Mouse (Mus musculus): ENCODE data around the gene Pom121l2. TPM values are rescaled to one million over a fixed set of nuclear protein-coding genes. Genes with fewer than 3 reads are reported as not detected.

The Pom121l2 gene
- polyA plus RNA-seq, 1 experiment from 2014 or later = 0.29 TPM

DNA sequence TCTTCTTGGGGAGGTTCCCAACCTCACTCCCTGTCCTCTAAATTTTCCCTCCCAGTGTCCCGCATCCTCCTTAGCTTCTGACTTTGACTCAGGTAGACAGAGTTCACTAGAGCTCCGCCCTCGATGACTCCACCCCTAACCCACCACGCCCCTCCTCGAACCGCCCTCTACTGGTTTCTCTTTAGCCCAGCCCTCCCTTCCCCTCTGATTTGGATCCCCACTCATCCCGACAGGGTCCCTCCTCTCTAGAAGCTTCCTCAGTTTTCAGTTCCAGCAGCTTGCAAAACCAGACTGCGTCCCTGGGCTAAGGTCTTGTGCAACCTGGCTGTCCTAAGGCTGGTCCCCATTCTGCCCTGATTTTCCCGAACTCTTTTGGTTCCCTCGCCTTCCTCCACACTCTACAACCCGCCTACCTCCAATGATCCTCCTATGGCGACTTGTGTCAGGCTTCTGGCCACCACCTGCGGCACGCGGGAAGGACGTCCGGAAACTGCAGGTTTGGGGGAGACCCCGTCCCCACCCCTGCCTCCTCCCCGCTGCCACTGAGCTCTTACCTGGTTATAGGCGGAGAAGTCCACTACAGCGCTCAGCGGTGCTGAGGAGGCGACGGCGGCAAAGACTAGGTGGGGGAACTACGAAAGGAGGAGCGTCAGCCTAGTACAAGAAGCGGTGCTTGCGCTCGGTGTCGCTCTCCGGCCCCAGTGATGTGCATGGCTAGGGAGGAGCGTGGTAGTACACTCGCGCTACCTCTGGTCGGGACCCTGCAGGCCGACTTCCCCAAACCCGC is 25.5 kb downstream of the Pom121l2 start:
- Histone ChIP-seq H3K4me1 (peaks cover 21% of the 10 kb centered on the region), H3K36me3 (no peaks in the 10 kb centered on the region), H3K27me3 (peaks cover 96% of the 10 kb centered on the region), H3K9me3 (replicated peaks) (no peaks in the 10 kb centered on the region), H3K4me2 (replicated peaks) (peak overlapping the region; percentile 99), H3K9ac (peak overlapping the region; percentile 31; the same call in 1 of the 2 replicates), H3K4me3 (replicated peaks) (peak overlapping the region; percentile 56), H3K27ac (replicated peaks) (no peak overlapping the region)
- ATAC-seq (ENCODE audit: insufficient number of reproducible peaks, low FRiP score, low TSS enrichment, low read depth) = peak; percentile 80
- WGBS = under 1% methylated on average over 38 of the region's 38 CpGs

DNA sequence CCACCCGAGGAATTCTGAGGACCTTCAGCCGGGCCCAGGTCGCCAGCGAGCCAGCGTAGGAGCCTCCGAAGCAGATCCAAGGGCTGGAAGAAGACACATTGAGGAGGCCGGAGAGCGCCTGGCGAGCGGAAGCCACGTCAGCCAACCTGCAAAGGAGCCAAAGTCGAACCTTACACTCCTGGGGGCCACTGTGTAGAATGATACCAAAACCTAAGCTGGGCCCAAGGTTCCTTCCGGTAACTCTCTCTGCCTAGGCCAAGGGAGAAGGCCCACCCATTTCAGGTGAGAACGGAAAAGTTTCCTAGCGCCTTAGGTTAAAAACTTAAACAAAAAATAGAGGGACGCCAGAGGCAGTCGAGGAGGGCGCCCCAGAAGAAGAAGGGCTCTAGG is 26.1 kb downstream of the Pom121l2 start:
- 3% methylated on average over 18 of the region's 18 CpGs for WGBS
- Histone ChIP-seq H3K4me2 (replicated peaks) (peak overlapping the region; percentile 99), H3K4me1 (peaks cover 21% of the 10 kb centered on the region), H3K9me3 (replicated peaks) (no peaks in the 10 kb centered on the region), H3K36me3 (no peaks in the 10 kb centered on the region), H3K4me3 (replicated peaks) (peak overlapping the region; percentile 56), H3K27me3 (peaks cover 93% of the 10 kb centered on the region), H3K9ac (no peak overlapping the region), H3K27ac (replicated peaks) (no peak overlapping the region)
- no peak for ATAC-seq (ENCODE audit: insufficient number of reproducible peaks, low FRiP score, low TSS enrichment, low read depth)

DNA sequence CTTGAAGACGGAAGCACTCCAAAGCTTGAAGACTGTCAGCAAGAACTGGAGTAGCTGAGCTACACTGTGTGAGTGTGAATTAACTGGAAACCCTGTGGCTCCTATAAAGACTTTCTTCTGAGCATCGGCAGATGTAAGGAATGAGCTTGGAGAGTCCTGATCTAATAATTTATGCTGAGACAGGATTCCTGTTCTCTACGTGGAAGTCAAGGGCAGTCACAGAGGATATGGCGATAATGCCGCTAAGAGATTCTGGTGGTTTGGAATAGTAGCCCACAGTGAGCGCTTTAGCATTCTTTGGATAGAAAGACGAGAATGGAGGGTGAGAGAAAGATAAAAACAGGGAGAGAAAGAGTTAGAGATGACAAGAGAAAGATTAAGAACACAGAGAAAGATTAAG is 26.9 kb downstream of the Pom121l2 start:
- no peak overlapping the region for H3K9ac ChIP-seq
- no peak overlapping the region for H3K4me3 ChIP-seq (replicated peaks)
- H3K27ac ChIP-seq (replicated peaks) = no peak overlapping the region
- peaks cover 92% of the 10 kb centered on the region for H3K27me3 ChIP-seq
- peaks cover 21% of the 10 kb centered on the region for H3K4me1 ChIP-seq
- H3K4me2 ChIP-seq (replicated peaks) = no peak overlapping the region
- no peaks in the 10 kb centered on the region for H3K9me3 ChIP-seq (replicated peaks)
- H3K36me3 ChIP-seq = no peaks in the 10 kb centered on the region
- ATAC-seq (ENCODE audit: insufficient number of reproducible peaks, low FRiP score, low TSS enrichment, low read depth) = no peak
- 47% methylated on average over 7 of the region's 7 CpGs for WGBS

DNA sequence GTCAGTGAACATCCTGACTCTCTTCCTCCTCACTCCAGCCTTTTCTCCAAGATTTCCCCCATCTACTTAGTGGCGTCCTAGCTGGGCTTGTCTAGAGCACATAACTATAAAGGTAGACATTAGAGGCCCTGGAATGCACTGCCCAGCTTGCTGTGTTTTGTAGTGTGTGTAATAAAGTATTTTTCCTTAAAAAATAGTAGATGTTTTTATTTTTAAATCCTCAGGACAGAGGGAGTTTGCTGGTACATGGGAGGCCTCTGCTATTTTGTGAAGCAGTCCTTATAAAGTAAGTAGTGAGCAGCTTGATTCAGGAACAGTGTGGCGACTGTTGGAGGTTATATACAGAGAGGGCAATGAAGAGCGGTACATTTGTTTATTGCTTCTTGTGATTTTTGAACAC is 27.7 kb downstream of the Pom121l2 start:
- WGBS = 74% methylated on average over 3 of the region's 3 CpGs
- ATAC-seq (ENCODE audit: insufficient number of reproducible peaks, low FRiP score, low TSS enrichment, low read depth) = no peak
- H3K4me2 ChIP-seq (replicated peaks) = no peak overlapping the region
- H3K4me3 ChIP-seq (replicated peaks) = no peak overlapping the region
- H3K9ac ChIP-seq = no peak overlapping the region
- H3K9me3 ChIP-seq (replicated peaks) = no peaks in the 10 kb centered on the region
- peaks cover 89% of the 10 kb centered on the region for H3K27me3 ChIP-seq
- no peak overlapping the region for H3K27ac ChIP-seq (replicated peaks)
- H3K36me3 ChIP-seq = no peaks in the 10 kb centered on the region
- peaks cover 21% of the 10 kb centered on the region for H3K4me1 ChIP-seq

DNA sequence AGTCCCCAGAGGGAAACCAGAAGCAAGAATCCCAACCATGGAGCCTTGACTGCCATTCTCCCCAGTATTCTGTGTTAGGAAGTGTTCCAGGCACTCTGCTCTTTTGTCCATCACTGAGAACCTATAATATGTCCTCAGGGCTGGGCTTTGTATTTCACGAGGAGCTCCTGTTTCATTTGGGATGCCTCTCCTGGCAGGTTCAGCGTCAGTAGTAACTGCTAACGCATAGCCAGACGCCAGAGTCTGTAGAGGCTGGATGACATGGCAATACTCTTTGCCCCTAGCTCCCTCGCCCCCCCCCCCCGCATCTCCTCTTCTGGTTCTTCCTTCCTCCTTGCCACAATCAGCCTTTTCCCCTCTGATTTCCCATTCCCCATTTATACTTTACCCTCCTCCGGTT is 28.6 kb downstream of the Pom121l2 start, which contains the start of gene Prss16:
Prss16 (minus strand) TSS at position 101 of the 400 bp plus-strand sequence.
- H3K4me2 ChIP-seq (replicated peaks) = no peak within 1 kb of the TSS
- H3K27ac ChIP-seq (replicated peaks) = no peak within 1 kb of the TSS
- H3K4me1 ChIP-seq = peaks cover 25% of the 10 kb centered on the region
- no peaks in the 10 kb centered on the region for H3K36me3 ChIP-seq
- no peaks in the 10 kb centered on the region for H3K9me3 ChIP-seq (replicated peaks)
- no peak within 1 kb of the TSS for H3K9ac ChIP-seq
- ATAC-seq (ENCODE audit: insufficient number of reproducible peaks, low FRiP score, low TSS enrichment, low read depth) = no peak
- H3K27me3 ChIP-seq = peaks cover 87% of the 10 kb centered on the region
- no peak within 1 kb of the TSS for H3K4me3 ChIP-seq (replicated peaks)
- WGBS = 26% methylated on average over 7 of the region's 7 CpGs

DNA sequence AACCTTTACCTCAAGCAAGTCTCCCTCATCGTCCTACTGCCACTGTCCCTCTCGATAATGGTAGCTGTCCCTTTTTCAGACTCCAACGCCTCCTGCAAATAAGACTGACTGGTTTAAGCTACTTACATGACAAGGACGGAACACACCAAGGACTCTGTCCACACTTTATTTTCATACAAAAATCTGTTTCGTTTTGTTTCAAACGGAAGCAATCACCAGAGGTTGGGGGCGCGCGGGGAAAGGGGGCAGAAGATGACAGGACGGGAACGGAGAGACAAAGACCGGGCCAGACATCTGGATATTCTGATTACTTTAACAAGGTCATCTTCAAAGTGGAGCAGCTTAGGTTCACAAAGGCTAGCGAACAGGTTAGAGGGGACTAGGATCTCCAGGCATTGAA is 32.7 kb downstream of the Pom121l2 start:
- Histone ChIP-seq H3K4me3 (replicated peaks) (no peak overlapping the region), H3K9ac (no peak overlapping the region), H3K4me1 (peaks cover 4% of the 10 kb centered on the region; the same call in 1 of the 2 replicates), H3K36me3 (no peaks in the 10 kb centered on the region), H3K27me3 (peaks cover 77% of the 10 kb centered on the region), H3K4me2 (replicated peaks) (no peak overlapping the region), H3K27ac (replicated peaks) (no peak overlapping the region), H3K9me3 (replicated peaks) (no peaks in the 10 kb centered on the region)
- 12% methylated on average over 13 of the region's 13 CpGs for WGBS
- ATAC-seq (ENCODE audit: insufficient number of reproducible peaks, low FRiP score, low TSS enrichment, low read depth) = no peak

DNA sequence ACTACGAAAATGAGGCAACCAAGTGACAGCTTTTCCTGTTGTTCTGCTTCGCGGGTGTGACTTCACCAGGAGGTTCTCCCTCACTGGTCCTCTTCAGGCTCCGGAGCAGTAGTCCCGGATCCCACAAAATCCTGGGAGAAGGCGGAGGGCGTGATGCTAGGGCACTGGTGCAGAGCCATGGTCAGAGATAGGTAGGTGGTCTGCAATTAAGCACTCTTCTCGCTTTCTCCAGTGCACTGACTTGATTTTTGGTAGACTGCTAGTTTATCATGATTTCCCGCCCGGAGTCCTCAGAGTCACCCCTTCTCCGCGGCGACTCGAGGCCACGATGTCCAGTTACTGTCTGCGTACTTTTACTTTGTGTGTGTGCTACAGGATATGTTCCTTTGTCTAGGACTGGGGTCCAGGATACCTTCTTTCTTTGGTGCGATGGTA is 33.4 kb downstream of the Pom121l2 start:
- peaks cover 70% of the 10 kb centered on the region for H3K27me3 ChIP-seq
- peak overlapping the region; percentile 32 for H3K4me2 ChIP-seq (replicated peaks)
- peaks cover 4% of the 10 kb centered on the region; the same call in 1 of the 2 replicates for H3K4me1 ChIP-seq
- no peak overlapping the region for H3K9ac ChIP-seq
- WGBS = 12% methylated on average over 17 of the region's 17 CpGs
- ATAC-seq (ENCODE audit: insufficient number of reproducible peaks, low FRiP score, low TSS enrichment, low read depth) = no peak
- H3K36me3 ChIP-seq = no peaks in the 10 kb centered on the region
- H3K4me3 ChIP-seq (replicated peaks) = peak overlapping the region; percentile 12
- H3K27ac ChIP-seq (replicated peaks) = no peak overlapping the region
- no peaks in the 10 kb centered on the region for H3K9me3 ChIP-seq (replicated peaks)

DNA sequence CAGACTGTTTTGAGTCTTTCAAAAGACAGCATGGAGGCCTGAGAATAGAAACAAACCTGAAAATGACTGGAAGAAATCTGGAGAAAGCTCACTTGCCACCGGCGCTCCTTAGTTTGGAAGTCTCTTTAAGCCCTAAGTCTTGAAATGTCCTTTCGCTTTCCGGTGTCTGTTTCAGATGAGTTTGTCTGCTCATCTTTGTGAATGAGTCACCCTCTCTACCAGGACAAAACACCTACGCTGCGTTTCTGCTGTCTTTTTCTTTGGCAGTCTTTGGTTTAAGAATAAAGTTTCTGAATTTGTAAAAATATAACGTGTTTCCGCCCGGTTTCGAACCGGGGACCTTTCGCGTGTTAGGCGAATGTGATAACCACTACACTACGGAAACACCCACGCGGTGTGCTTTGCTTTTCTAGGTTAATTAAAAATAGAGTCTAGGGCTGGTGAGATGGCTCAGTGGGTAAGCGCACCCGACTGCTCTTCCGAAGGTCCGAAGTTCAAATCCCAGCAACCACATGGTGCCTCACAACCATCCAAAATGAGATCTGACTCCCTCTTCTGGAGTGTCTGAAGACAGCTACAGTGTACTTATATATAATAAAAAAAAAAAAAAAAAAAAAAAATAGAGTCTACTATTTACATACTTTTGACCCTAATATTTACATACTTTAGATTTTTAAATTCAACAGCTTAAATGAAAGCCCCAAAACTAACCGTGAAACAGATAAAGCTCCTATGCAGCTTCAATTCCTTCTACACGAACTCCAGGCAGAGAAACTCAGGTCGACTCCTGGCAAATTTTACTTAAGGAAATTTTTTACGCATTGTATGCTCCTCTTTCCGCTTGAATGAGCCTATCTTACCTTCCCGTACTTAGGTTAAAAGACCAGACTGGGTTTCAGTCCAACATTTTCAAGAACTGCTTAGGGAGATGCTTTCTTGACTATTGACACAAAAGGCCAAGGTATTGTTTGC is 34.8 kb downstream of the Pom121l2 start:
- H3K4me1 ChIP-seq = peaks cover 4% of the 10 kb centered on the region; the same call in 1 of the 2 replicates
- peaks cover 68% of the 10 kb centered on the region for H3K27me3 ChIP-seq
- H3K4me2 ChIP-seq (replicated peaks) = peak overlapping the region; percentile 28; the same call in 1 of the 2 replicates
- H3K4me3 ChIP-seq (replicated peaks) = peak overlapping the region; percentile 14; the same call in 1 of the 2 replicates
- no peaks in the 10 kb centered on the region for H3K9me3 ChIP-seq (replicated peaks)
- WGBS = 15% methylated on average over 27 of the region's 27 CpGs
- peak; percentile 63; the same call in 1 of the 2 replicates for ATAC-seq (ENCODE audit: insufficient number of reproducible peaks, low FRiP score, low TSS enrichment, low read depth)
- no peak overlapping the region for H3K27ac ChIP-seq (replicated peaks)
- no peaks in the 10 kb centered on the region for H3K36me3 ChIP-seq
- no peak overlapping the region for H3K9ac ChIP-seq

DNA sequence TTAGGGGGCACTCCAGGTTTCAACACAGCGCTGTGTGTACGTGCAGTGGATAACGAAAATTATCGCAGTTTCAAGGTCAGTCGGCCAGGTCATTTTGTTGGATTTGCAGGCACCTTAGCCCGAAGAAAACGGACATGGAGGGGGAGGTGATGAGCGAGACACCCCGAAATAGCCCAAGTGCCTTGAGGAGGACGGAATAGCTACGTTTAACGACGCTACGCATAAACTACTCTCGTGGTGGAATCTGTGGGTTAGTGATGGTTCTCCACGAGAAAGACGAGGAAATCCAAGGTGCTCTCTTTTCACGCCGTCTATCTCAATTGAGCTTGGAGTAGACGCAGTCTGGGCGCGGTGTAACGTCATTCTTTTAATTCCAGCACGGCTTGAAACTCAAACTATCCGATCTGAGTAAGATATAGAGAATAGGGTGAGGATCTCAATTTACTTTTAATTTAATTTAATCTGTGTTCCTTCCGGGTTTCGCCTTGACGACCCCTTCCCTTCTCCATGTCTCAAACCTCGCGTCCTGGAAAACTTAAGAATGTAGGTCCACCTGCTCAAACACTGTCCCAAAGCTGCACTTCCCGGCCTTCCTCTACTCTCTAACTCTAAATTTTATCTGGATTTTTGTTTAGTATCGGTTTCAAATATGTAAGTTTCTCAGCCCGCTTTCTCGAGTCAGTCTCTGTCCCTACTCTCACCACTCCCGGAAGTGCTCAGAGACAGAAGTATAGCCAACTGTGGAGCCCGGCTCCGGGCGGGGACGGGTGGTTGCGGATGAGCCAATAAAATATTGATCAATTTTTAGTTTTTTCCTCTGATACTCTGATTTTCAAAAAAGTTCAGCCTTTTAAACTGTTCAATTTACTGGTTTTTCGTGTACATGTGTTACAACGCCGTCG is 39.2 kb downstream of the Pom121l2 start:
- ATAC-seq (ENCODE audit: insufficient number of reproducible peaks, low FRiP score, low TSS enrichment, low read depth) = no peak
- under 1% methylated on average over 44 of the region's 44 CpGs for WGBS
- peak overlapping the region; percentile 51 for H3K4me3 ChIP-seq (replicated peaks)
- H3K27me3 ChIP-seq = peaks cover 36% of the 10 kb centered on the region
- H3K4me1 ChIP-seq = peaks cover 8% of the 10 kb centered on the region; the same call in 1 of the 2 replicates
- no peak overlapping the region for H3K27ac ChIP-seq (replicated peaks)
- H3K36me3 ChIP-seq = no peaks in the 10 kb centered on the region
- no peaks in the 10 kb centered on the region for H3K9me3 ChIP-seq (replicated peaks)
- H3K9ac ChIP-seq = peak overlapping the region; percentile 21
- peak overlapping the region; percentile 70 for H3K4me2 ChIP-seq (replicated peaks)

DNA sequence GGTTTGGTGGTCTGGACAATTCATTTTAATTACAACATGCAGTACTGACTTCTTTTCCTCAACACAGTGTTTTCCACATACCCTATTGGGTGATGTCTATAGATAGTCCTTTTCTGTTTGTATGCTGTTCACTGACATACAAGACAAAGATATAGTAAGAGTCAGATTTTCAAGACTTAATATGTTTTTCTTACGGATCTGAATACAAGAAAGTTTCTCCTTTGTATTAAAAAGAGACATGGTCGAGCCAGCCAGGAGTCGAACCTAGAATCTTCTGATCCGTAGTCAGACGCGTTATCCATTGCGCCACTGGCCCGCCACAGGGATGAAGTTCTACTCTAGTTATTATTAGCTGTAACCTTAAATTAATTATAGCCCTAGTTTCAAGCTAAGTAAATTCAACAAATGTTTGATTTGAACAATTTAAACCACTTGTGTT is 39.9 kb downstream of the Pom121l2 start:
- Histone ChIP-seq H3K9ac (no peak overlapping the region), H3K4me3 (replicated peaks) (peak overlapping the region; percentile 51), H3K27me3 (peaks cover 31% of the 10 kb centered on the region), H3K4me1 (peaks cover 8% of the 10 kb centered on the region; the same call in 1 of the 2 replicates), H3K4me2 (replicated peaks) (peak overlapping the region; percentile 70), H3K9me3 (replicated peaks) (no peaks in the 10 kb centered on the region), H3K36me3 (no peaks in the 10 kb centered on the region), H3K27ac (replicated peaks) (no peak overlapping the region)
- ATAC-seq (ENCODE audit: insufficient number of reproducible peaks, low FRiP score, low TSS enrichment, low read depth) = no peak
- 1% methylated on average over 8 of the region's 8 CpGs for WGBS

All from embryonic facial prominence, embryonic 15.5 days (tissue).